In genomic region chr10:61538446-61538845, GRCm38 (mm10) we compare ENCODE assay signal across 22 mouse cellular contexts. TPM values are rescaled to one million over a fixed set of nuclear protein-coding genes. Genes with fewer than 3 reads are reported as not detected.
"Had no signal": no experiment of that assay in that cellular context is flagged by ENCODE, and none has a peak within 500 bp of the region (broad histone marks: within the 10 kb centered on the region; RNA-seq: fewer than 3 reads in every experiment).

No protein-coding gene starts in this region.

- ATAC-seq: liver, postnatal 0 days; lung, postnatal 0 days had no signal

- H3K27me3 ChIP-seq: kidney, embryonic 15.5 days; midbrain, embryonic 12.5 days; stomach, embryonic 15.5 days had no signal

- H3K4me3 ChIP-seq: kidney, embryonic 15.5 days; left cerebral cortex, adult 2 months; midbrain, embryonic 12.5 days; myocyte; stomach, embryonic 15.5 days had no signal

- DNase-seq: kidney, adult 11 months; kidney, adult 8-10 months; kidney, postnatal 10 days; kidney, postnatal 36 days; layer of hippocampus, postnatal 36 days; liver, postnatal 0 days; lung, embryonic 14.5 days; right cerebral cortex, adult 18-20 months; right cerebral cortex, postnatal 14 days; right cerebral cortex, postnatal 4 days; thymus, postnatal 25 days had no signal

- H3K36me3 ChIP-seq: kidney, embryonic 15.5 days; midbrain, embryonic 12.5 days; stomach, embryonic 15.5 days had no signal

- H3K9me3 ChIP-seq: kidney, embryonic 15.5 days; midbrain, embryonic 12.5 days; stomach, embryonic 15.5 days had no signal

- H3K27ac ChIP-seq: kidney, embryonic 15.5 days; left cerebral cortex, adult 2 months; liver, embryonic 14.5 days; macrophage; midbrain, embryonic 12.5 days; stomach, embryonic 15.5 days had no signal

- H3K4me2 ChIP-seq: kidney, embryonic 15.5 days; liver, embryonic 11.5 days; lung, embryonic 14.5 days; midbrain, embryonic 12.5 days; stomach, embryonic 15.5 days had no signal

- H3K9ac ChIP-seq: kidney, embryonic 15.5 days; liver, embryonic 14.5 days; liver, postnatal 0 days; lung, embryonic 14.5 days; midbrain, embryonic 12.5 days; stomach, embryonic 15.5 days had no signal

RNA-seq across cellular contexts. Expression of gene Npffr1, which starts 56.8 kb away (rescaled TPM):
- polyA plus RNA-seq: limb, embryonic 11.5 days; liver, embryonic 11.5 days; liver, embryonic 14.5 days; liver, postnatal 0 days; macrophage; neural tube, embryonic 11.5 days had no signal
